Mouse (Mus musculus): ENCODE data around the gene Zfp784. TPM values are rescaled to one million over a fixed set of nuclear protein-coding genes. Genes with fewer than 3 reads are reported as not detected.

Zfp784 gene
- total and polyA plus RNA-seq, 2 experiments from 2014 or later: 4.3 to 5.0 TPM

- Histone ChIP-seq H3K9ac (replicated peaks; ENCODE audit: low read length, poor library complexity, severe bottlenecking) (no peak overlapping the region), H3K9me3 (ENCODE audit: low read length) (peaks cover 11% of the 10 kb centered on the region; the same call in 1 of the 2 replicates)
- WGBS: 95% methylated on average over 17 of the region's 17 CpGs
These were observed 2.6 kb downstream of the Zfp784 start for GRCm38 (mm10) chr7:5035628-5036027.

GRCm38 (mm10) chr7:5033818-5034217 lies 4.4 kb downstream of the Zfp784 start, which contains the start of gene 4632433K11Rik:
Gene 4632433K11Rik (plus strand): TSS chr7:5034118.
- no peak within 1 kb of the TSS for H3K4me2 ChIP-seq (ENCODE audit: low read depth, low read length, poor library complexity, severe bottlenecking)
- H3K9ac ChIP-seq (replicated peaks; ENCODE audit: low read length, poor library complexity, severe bottlenecking): no peak within 1 kb of the TSS
- no peak for ATAC-seq (ENCODE audit: low FRiP score)
- TF ChIP-seq CTCF (IDR thresholded peaks at IDR 0.05): no peak
- no peaks in the 10 kb centered on the region for H3K27me3 ChIP-seq (ENCODE audit: insufficient read depth, low read length)
- H3K9me3 ChIP-seq (ENCODE audit: low read length): peaks cover 21% of the 10 kb centered on the region; the same call in 1 of the 2 replicates
- 93% methylated on average over 3 of the region's 3 CpGs for WGBS
- no peak within 1 kb of the TSS for H3K4me3 ChIP-seq (ENCODE audit: low read depth, low read length)
- peaks cover 63% of the 10 kb centered on the region for H3K36me3 ChIP-seq (ENCODE audit: insufficient read depth, low read length)
- no peak for DNase-seq (ENCODE audit: low spot score)
- H3K27ac ChIP-seq (ENCODE audit: low read depth, low read length): no peak within 1 kb of the TSS
- peaks cover 6% of the 10 kb centered on the region; the same call in 1 of the 2 replicates for H3K4me1 ChIP-seq (ENCODE audit: insufficient read depth, low read length)

More at GRCm38 (mm10) chr7:5035628-5036027, 2.6 kb downstream of the Zfp784 start:
- Histone ChIP-seq H3K4me1 (ENCODE audit: insufficient read depth, low read length) (peaks cover 6% of the 10 kb centered on the region; the same call in 1 of the 2 replicates), H3K4me3 (ENCODE audit: low read depth, low read length) (no peak overlapping the region), H3K27ac (ENCODE audit: low read depth, low read length) (no peak overlapping the region), H3K4me2 (ENCODE audit: low read depth, low read length, poor library complexity, severe bottlenecking) (no peak overlapping the region), H3K36me3 (ENCODE audit: insufficient read depth, low read length) (peaks cover 45% of the 10 kb centered on the region), H3K27me3 (ENCODE audit: insufficient read depth, low read length) (no peaks in the 10 kb centered on the region)
- no peak for ATAC-seq (ENCODE audit: low FRiP score)
- no peak for DNase-seq (ENCODE audit: low spot score)
- no peak for TF ChIP-seq CTCF (IDR thresholded peaks at IDR 0.05)

- H3K4me2 ChIP-seq (ENCODE audit: low read depth, low read length, poor library complexity, severe bottlenecking): no peak overlapping the region
- no peak overlapping the region for H3K4me3 ChIP-seq (ENCODE audit: low read depth, low read length)
- ATAC-seq (ENCODE audit: low FRiP score) (no peak), DNase-seq (ENCODE audit: low spot score) (no peak)
- peaks cover 76% of the 10 kb centered on the region for H3K36me3 ChIP-seq (ENCODE audit: insufficient read depth, low read length)
- H3K9me3 ChIP-seq (ENCODE audit: low read length): peaks cover 21% of the 10 kb centered on the region; the same call in 1 of the 2 replicates
- TF ChIP-seq CTCF (IDR thresholded peaks at IDR 0.05): no peak
- no peak overlapping the region for H3K9ac ChIP-seq (replicated peaks; ENCODE audit: low read length, poor library complexity, severe bottlenecking)
- WGBS: 83% methylated on average over 46 of the region's 46 CpGs
- no peaks in the 10 kb centered on the region for H3K4me1 ChIP-seq (ENCODE audit: insufficient read depth, low read length)
- H3K27me3 ChIP-seq (ENCODE audit: insufficient read depth, low read length): no peaks in the 10 kb centered on the region
- H3K27ac ChIP-seq (ENCODE audit: low read depth, low read length): no peak overlapping the region
These were observed 6.8 kb downstream of the Zfp784 start for GRCm38 (mm10) chr7:5031496-5031895.

DNA sequence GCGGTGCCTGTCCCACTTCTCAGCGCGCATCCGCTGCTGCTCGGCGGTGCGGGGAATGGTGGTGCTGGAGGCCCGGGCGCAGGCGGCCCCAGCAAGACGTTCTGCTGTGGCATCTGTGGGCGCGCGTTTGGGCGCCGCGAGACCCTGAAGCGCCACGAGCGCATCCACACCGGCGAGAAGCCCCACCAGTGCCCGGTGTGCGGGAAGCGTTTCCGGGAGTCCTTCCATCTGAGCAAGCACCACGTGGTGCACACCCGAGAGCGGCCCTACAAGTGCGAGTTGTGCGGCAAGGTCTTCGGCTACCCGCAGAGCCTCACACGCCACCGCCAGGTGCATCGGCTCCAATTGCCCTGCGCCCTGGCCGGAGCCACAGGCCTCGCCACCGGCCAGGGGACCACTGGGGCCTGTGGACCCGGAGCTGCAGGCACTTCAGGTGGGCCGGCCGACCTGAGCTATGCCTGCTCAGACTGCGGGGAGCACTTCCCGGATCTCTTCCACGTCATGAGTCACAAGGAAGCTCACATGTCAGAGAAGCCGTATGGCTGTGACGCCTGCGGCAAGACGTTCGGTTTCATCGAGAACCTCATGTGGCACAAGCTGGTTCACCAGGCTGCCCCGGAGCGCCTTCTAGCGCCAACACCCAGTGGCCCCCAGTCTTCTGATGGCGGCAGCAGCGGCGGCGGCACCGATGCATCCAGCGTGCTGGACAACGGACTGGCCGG lies 7.5 kb downstream of the Zfp784 start:
- 89% methylated on average over 62 of the region's 63 CpGs for WGBS
- DNase-seq (ENCODE audit: low spot score) (no peak), ATAC-seq (ENCODE audit: low FRiP score) (no peak)
- TF ChIP-seq CTCF (IDR thresholded peaks at IDR 0.05): no peak
- H3K9me3 ChIP-seq (ENCODE audit: low read length): peaks cover 21% of the 10 kb centered on the region; the same call in 1 of the 2 replicates
- H3K36me3 ChIP-seq (ENCODE audit: insufficient read depth, low read length): peaks cover 71% of the 10 kb centered on the region
- H3K4me3 ChIP-seq (ENCODE audit: low read depth, low read length): no peak overlapping the region
- H3K27ac ChIP-seq (ENCODE audit: low read depth, low read length): no peak overlapping the region
- no peak overlapping the region for H3K9ac ChIP-seq (replicated peaks; ENCODE audit: low read length, poor library complexity, severe bottlenecking)
- H3K27me3 ChIP-seq (ENCODE audit: insufficient read depth, low read length): no peaks in the 10 kb centered on the region
- no peak overlapping the region for H3K4me2 ChIP-seq (ENCODE audit: low read depth, low read length, poor library complexity, severe bottlenecking)
- no peaks in the 10 kb centered on the region for H3K4me1 ChIP-seq (ENCODE audit: insufficient read depth, low read length)

GRCm38 (mm10) chr7:5029946-5030345 lies 8.3 kb downstream of the Zfp784 start:
- no peak for DNase-seq (ENCODE audit: low spot score)
- no peaks in the 10 kb centered on the region for H3K27me3 ChIP-seq (ENCODE audit: insufficient read depth, low read length)
- no peak overlapping the region for H3K27ac ChIP-seq (ENCODE audit: low read depth, low read length)
- no peak for TF ChIP-seq CTCF (IDR thresholded peaks at IDR 0.05)
- WGBS: 96% methylated on average over 21 of the region's 21 CpGs
- H3K4me3 ChIP-seq (ENCODE audit: low read depth, low read length): no peak overlapping the region
- no peak for ATAC-seq (ENCODE audit: low FRiP score)
- no peaks in the 10 kb centered on the region for H3K4me1 ChIP-seq (ENCODE audit: insufficient read depth, low read length)
- peaks cover 21% of the 10 kb centered on the region; the same call in 1 of the 2 replicates for H3K9me3 ChIP-seq (ENCODE audit: low read length)
- H3K9ac ChIP-seq (replicated peaks; ENCODE audit: low read length, poor library complexity, severe bottlenecking): no peak overlapping the region
- H3K4me2 ChIP-seq (ENCODE audit: low read depth, low read length, poor library complexity, severe bottlenecking): no peak overlapping the region
- peaks cover 63% of the 10 kb centered on the region for H3K36me3 ChIP-seq (ENCODE audit: insufficient read depth, low read length)

DNA sequence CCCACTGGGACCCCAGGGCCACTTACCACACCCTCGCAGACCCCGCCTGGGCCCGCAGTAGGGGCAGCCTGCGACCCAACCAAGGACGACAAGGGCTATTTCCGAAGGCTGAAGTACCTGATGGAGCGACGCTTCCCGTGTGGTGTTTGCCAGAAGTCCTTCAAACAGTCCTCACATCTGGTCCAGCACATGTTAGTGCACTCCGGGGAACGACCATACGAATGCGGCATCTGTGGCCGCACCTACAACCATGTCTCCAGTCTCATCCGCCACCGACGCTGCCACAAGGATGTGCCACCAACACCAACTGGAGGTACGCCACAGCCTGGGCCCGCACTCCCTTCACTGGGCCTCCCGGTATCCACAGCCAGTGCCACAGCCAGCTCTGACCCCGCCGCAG lies 8.7 kb downstream of the Zfp784 start:
- Histone ChIP-seq H3K27ac (ENCODE audit: low read depth, low read length) (no peak overlapping the region), H3K9ac (replicated peaks; ENCODE audit: low read length, poor library complexity, severe bottlenecking) (no peak overlapping the region), H3K4me1 (ENCODE audit: insufficient read depth, low read length) (no peaks in the 10 kb centered on the region), H3K36me3 (ENCODE audit: insufficient read depth, low read length) (peaks cover 62% of the 10 kb centered on the region), H3K4me2 (ENCODE audit: low read depth, low read length, poor library complexity, severe bottlenecking) (no peak overlapping the region), H3K4me3 (ENCODE audit: low read depth, low read length) (no peak overlapping the region), H3K9me3 (ENCODE audit: low read length) (peaks cover 21% of the 10 kb centered on the region; the same call in 1 of the 2 replicates), H3K27me3 (ENCODE audit: insufficient read depth, low read length) (no peaks in the 10 kb centered on the region)
- ATAC-seq (ENCODE audit: low FRiP score): no peak
- DNase-seq (ENCODE audit: low spot score): no peak
- WGBS: 96% methylated on average over 22 of the region's 22 CpGs
- no peak for TF ChIP-seq CTCF (IDR thresholded peaks at IDR 0.05)
